In the genomic region with DNA sequence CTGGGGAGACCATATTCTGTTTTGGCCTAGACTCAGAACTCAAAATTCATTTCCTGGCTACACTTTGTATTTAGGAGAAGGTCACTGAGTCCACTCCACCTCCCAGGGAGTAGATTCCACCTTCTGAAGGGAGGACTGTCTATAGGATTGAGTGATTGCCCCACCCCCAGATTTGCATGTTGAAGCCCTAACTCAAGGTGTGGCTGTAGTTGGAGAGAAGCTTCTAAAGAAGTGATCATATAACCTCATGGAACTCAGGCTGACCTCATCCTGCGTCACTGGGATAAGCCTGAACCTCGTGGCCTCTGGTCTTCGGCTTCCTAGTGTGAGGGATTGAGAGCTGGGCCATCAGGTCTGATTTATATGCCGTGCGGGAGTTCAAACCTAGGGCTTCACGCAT, we compare ENCODE assay signal across 25 mouse cellular contexts.
"Had no signal": no experiment of that assay in that cellular context is flagged by ENCODE, and none has a peak within 500 bp of the region (broad histone marks: within the 10 kb centered on the region; RNA-seq: fewer than 3 reads in every experiment).

No protein-coding gene starts in this region.

- H3K27me3 ChIP-seq: hindbrain, embryonic 12.5 days; intestine, embryonic 15.5 days; limb, embryonic 15.5 days had no signal

- DNase-seq: gastrocnemius, adult 2 months; gastrocnemius, postnatal 10 days; gastrocnemius, postnatal 25 days; heart, adult 18-20 months; heart, postnatal 10 days; heart, postnatal 4 days; kidney, adult 18-20 months; kidney, adult 8-10 months; kidney, postnatal 10 days; kidney, postnatal 25 days; kidney, postnatal 4 days; layer of hippocampus, postnatal 36 days; left cerebral cortex, postnatal 4 days had no signal

- H3K4me3 ChIP-seq: gastrocnemius, adult 2 months; heart, embryonic 10.5 days; heart, embryonic 13.5 days; hindbrain, embryonic 10.5 days; hindbrain, embryonic 12.5 days; intestine, embryonic 15.5 days; layer of hippocampus, adult 2 months; left cerebral cortex, adult 2 months; limb, embryonic 13.5 days; limb, embryonic 15.5 days; liver, embryonic 12.5 days had no signal

- H3K9ac ChIP-seq: heart, embryonic 13.5 days; hindbrain, embryonic 12.5 days; hindbrain, embryonic 14.5 days; intestine, embryonic 15.5 days; limb, embryonic 13.5 days; limb, embryonic 15.5 days; liver, embryonic 12.5 days; liver, embryonic 14.5 days had no signal

- H3K4me1 ChIP-seq: hindbrain, embryonic 10.5 days; hindbrain, embryonic 12.5 days; intestine, embryonic 15.5 days; limb, embryonic 15.5 days; liver, embryonic 12.5 days had no signal

- H3K9me3 ChIP-seq: heart, embryonic 10.5 days; heart, embryonic 13.5 days; hindbrain, embryonic 10.5 days; hindbrain, embryonic 12.5 days; intestine, embryonic 15.5 days; limb, embryonic 13.5 days; limb, embryonic 15.5 days; liver, embryonic 12.5 days had no signal

- H3K36me3 ChIP-seq: heart, embryonic 10.5 days; heart, embryonic 13.5 days; hindbrain, embryonic 10.5 days; hindbrain, embryonic 12.5 days; intestine, embryonic 15.5 days; limb, embryonic 13.5 days; limb, embryonic 15.5 days; liver, embryonic 12.5 days had no signal

- H3K27ac ChIP-seq: gastrocnemius, adult 2 months; heart, embryonic 10.5 days; heart, embryonic 13.5 days; hindbrain, embryonic 10.5 days; hindbrain, embryonic 12.5 days; hindbrain, embryonic 14.5 days; intestine, embryonic 15.5 days; layer of hippocampus, adult 2 months; left cerebral cortex, adult 2 months; limb, embryonic 13.5 days; limb, embryonic 15.5 days; liver, embryonic 12.5 days; liver, embryonic 14.5 days had no signal
